Mouse (Mus musculus) erythroblast, embryonic 14.5 days (primary cell): ENCODE measurements around the gene Hist3h2a.

Experiments
- GATA1 ChIP-seq: IDR thresholded peaks from 2 replicates; pipeline ENCODE4 v1.6.1; 2012; ENCODE audit warnings: low read length, inconsistent platforms, mixed read lengths
- TAL1 ChIP-seq: IDR thresholded peaks from 3 replicates; pipeline ENCODE4 v1.6.1; 2012; ENCODE audit warnings: low read length, inconsistent platforms, mixed read lengths

GRCm38 (mm10) chr11:58917745-58918366 lies 36.6 kb upstream of the Hist3h2a start, which contains the start of gene Btnl10:
- TF ChIP-seq GATA1 (peak; percentile 70), TAL1 (peak; percentile 75)
